Mouse (Mus musculus) CH12.LX (cell line): ENCODE results near the gene Rab21. TPM values are rescaled to one million over a fixed set of nuclear protein-coding genes. Genes with fewer than 3 reads are reported as not detected.

Experiments
- DNase-seq: peaks from one replicate; pipeline ENCODE4 v3.0.0-alpha.2; 2013; ENCODE audit errors: extremely low read depth
- H3K27ac ChIP-seq: 2 replicates; pipeline ENCODE4 v1.5.1; 2012; ENCODE audit warnings: low read depth, mild to moderate bottlenecking, control low read depth, moderate library complexity; ENCODE audit not compliant: insufficient read depth
- H3K27me3 ChIP-seq: replicated peaks from 2 replicates; pipeline ENCODE3; 2012; ENCODE audit warnings: inconsistent platforms
- H3K36me3 ChIP-seq, 2 experiments: replicated peaks in 1 of 2; 2 replicates each; pipeline versions ENCODE3 to v1.6.1; 2012; ENCODE audit warnings: inconsistent platforms in 1 of 2, low read length in 1 of 2, mild to moderate bottlenecking in 1 of 2, mixed read lengths in 1 of 2, moderate library complexity in 1 of 2; ENCODE audit not compliant: control insufficient read depth in 1 of 2, insufficient read depth in 1 of 2
- H3K4me1 ChIP-seq, 2 experiments: 2 replicates each; pipeline ENCODE4 v1.6.1; 2012; ENCODE audit warnings: inconsistent platforms in 1 of 2, moderate library complexity in 1 of 2; ENCODE audit not compliant: insufficient read depth in 2 of 2, control insufficient read depth in 1 of 2
- H3K4me2 ChIP-seq: 2 replicates; pipeline ENCODE4 v1.6.1; 2012; ENCODE audit warnings: low read depth, mild to moderate bottlenecking, control low read depth; ENCODE audit not compliant: poor library complexity, insufficient read depth, severe bottlenecking
- H3K4me3 ChIP-seq, 3 experiments: fragments of 150-350 bp in 1 of 3; sonication (generic) in 1 of 3; replicated peaks in 1 of 3; 2 replicates each; pipeline versions ENCODE3 to v1.5.1; 2011 to 2012; ENCODE audit warnings: low read depth in 2 of 3, low read length in 2 of 3, mild to moderate bottlenecking in 2 of 3, moderate library complexity in 2 of 3, control low read depth in 1 of 3, improper control_type of control experiment in 1 of 3, inconsistent platforms in 1 of 3, mixed read lengths in 1 of 3; ENCODE audit not compliant: poor library complexity in 1 of 3
- H3K79me2 ChIP-seq: replicated peaks from 2 replicates; pipeline ENCODE4 v1.6.1; 2012; ENCODE audit warnings: mild to moderate bottlenecking, moderate library complexity; ENCODE audit not compliant: control insufficient read depth, poor library complexity, insufficient read depth, severe bottlenecking; ENCODE audit errors: extremely low read depth
- H3K9ac ChIP-seq: 2 replicates; pipeline ENCODE4 v1.6.1; 2012; ENCODE audit warnings: low read depth, mild to moderate bottlenecking, control low read depth, moderate library complexity; ENCODE audit not compliant: insufficient read depth
- H3K9me3 ChIP-seq: replicated peaks from 2 replicates; pipeline ENCODE3; 2012; ENCODE audit warnings: low read length, inconsistent platforms, mixed read lengths
- BHLHE40 ChIP-seq: IDR thresholded peaks from 2 replicates; pipeline ENCODE4 v1.6.1; 2011; ENCODE audit warnings: mild to moderate bottlenecking, low read depth, low read length, improper control_type of control experiment
- CHD2 ChIP-seq: IDR thresholded peaks from 2 replicates; pipeline ENCODE4 v1.6.1; 2011; ENCODE audit warnings: low read length, improper control_type of control experiment
- CTCF ChIP-seq, 2 experiments: IDR thresholded peaks in 1 of 2; conservative IDR thresholded peaks in 1 of 2; 2 replicates each; pipeline ENCODE4 v1.5.1; 2011 to 2012; ENCODE audit warnings: low read depth in 2 of 2, low read length in 2 of 2, improper control_type of control experiment in 1 of 2, inconsistent platforms in 1 of 2, mild to moderate bottlenecking in 1 of 2, moderate library complexity in 1 of 2
- ELF1 ChIP-seq: IDR thresholded peaks from 2 replicates; pipeline ENCODE4 v1.6.1; 2014; ENCODE audit warnings: low read depth, mild to moderate bottlenecking, inconsistent platforms, low read length, improper control_type of control experiment
- EP300 ChIP-seq: IDR thresholded peaks from 2 replicates; pipeline ENCODE4 v1.6.1; 2011; ENCODE audit warnings: low read length, improper control_type of control experiment
- ETS1 ChIP-seq: conservative IDR thresholded peaks from 2 replicates; pipeline ENCODE4 v1.6.1; 2012; ENCODE audit warnings: low read depth, mild to moderate bottlenecking, inconsistent platforms, low read length, improper control_type of control experiment, moderate library complexity
- JUN ChIP-seq: IDR thresholded peaks from 2 replicates; pipeline ENCODE4 v1.6.1; 2011; ENCODE audit warnings: low read depth, mild to moderate bottlenecking, low read length, improper control_type of control experiment, moderate library complexity; ENCODE audit not compliant: insufficient read depth
- MAFK ChIP-seq: IDR thresholded peaks from 2 replicates; pipeline ENCODE4 v1.6.1; 2011; ENCODE audit warnings: low read length, improper control_type of control experiment; ENCODE audit not compliant: insufficient replicate concordance
- MAZ ChIP-seq: IDR thresholded peaks from 2 replicates; pipeline ENCODE4 v1.6.1; 2012; ENCODE audit warnings: low read depth, mild to moderate bottlenecking, inconsistent platforms, low read length, improper control_type of control experiment, moderate library complexity
- MEF2A ChIP-seq: IDR thresholded peaks from 2 replicates; pipeline ENCODE4 v1.6.1; 2014; ENCODE audit warnings: low read depth, mild to moderate bottlenecking, inconsistent platforms, low read length, improper control_type of control experiment, borderline replicate concordance
- NRF1 ChIP-seq: IDR thresholded peaks from 2 replicates; pipeline ENCODE4 v1.6.1; 2014; ENCODE audit warnings: low read depth, mild to moderate bottlenecking, inconsistent platforms, low read length, improper control_type of control experiment, moderate library complexity
- POLR2AphosphoS2 ChIP-seq: IDR thresholded peaks from 2 replicates; pipeline ENCODE4 v1.6.1; 2011; ENCODE audit warnings: low read depth, low read length, improper control_type of control experiment
- RAD21 ChIP-seq: IDR thresholded peaks from 2 replicates; pipeline ENCODE4 v1.6.1; 2011; ENCODE audit warnings: low read depth, mild to moderate bottlenecking, low read length, improper control_type of control experiment, moderate library complexity
- SIN3A ChIP-seq: IDR thresholded peaks from 2 replicates; pipeline ENCODE4 v1.6.1; 2012; ENCODE audit warnings: low read length, improper control_type of control experiment, inconsistent platforms
- SMC3 ChIP-seq: IDR thresholded peaks from 2 replicates; pipeline ENCODE4 v1.6.1; 2011; ENCODE audit warnings: low read depth, low read length, improper control_type of control experiment
- UBTF ChIP-seq: IDR thresholded peaks from 2 replicates; pipeline ENCODE4 v1.6.1; 2012; ENCODE audit warnings: low read depth, mild to moderate bottlenecking, inconsistent platforms, low read length, improper control_type of control experiment, moderate library complexity
- USF1 ChIP-seq: IDR thresholded peaks from 2 replicates; pipeline ENCODE4 v1.6.1; 2014; ENCODE audit warnings: low read depth, mild to moderate bottlenecking, inconsistent platforms, low read length, improper control_type of control experiment
- USF2 ChIP-seq: conservative IDR thresholded peaks from 2 replicates; pipeline ENCODE4 v1.6.1; 2011; ENCODE audit warnings: low read depth, low read length, improper control_type of control experiment
- ZC3H11A ChIP-seq: IDR thresholded peaks from 2 replicates; pipeline ENCODE4 v1.6.1; 2012; ENCODE audit warnings: low read depth, mild to moderate bottlenecking, inconsistent platforms, low read length, improper control_type of control experiment
- ZMIZ1 ChIP-seq: IDR thresholded peaks from 2 replicates; pipeline ENCODE4 v1.6.1; 2012; ENCODE audit warnings: low read depth, mild to moderate bottlenecking, inconsistent platforms, low read length, improper control_type of control experiment
- dilution Hi-C: fragments of 300-500 bp; cut with MboI; formaldehyde crosslinking; loops from 2 replicates; pipeline ENCODE4 v1.14.3; 2020; ENCODE audit warnings: low sequenced_read_pairs; ENCODE audit not compliant: extremely low pct_unique_long_range_greater_than_20kb, extremely low pct_ligation_motif_present
- in situ Hi-C: fragments of 300-500 bp; cut with MboI; formaldehyde crosslinking; loops from 3 replicates; pipeline ENCODE4 v1.14.3; 2019; ENCODE audit warnings: low sequenced_read_pairs, low pct_ligation_motif_present, low pct_unique_long_range_greater_than_20kb, mixed read lengths
- polyA plus RNA-seq: library from polyadenylated mRNA; unstranded; fragments of >175 nt; gene quantifications from 2 replicates; pipeline ENCODE4 v1.2.1, GENCODE M21; 2012; ENCODE audit warnings: low read depth; ENCODE audit not compliant: insufficient read length
- total RNA-seq, 2 experiments: library from RNA; depleted of rRNA; stranded (reverse); fragments of 300-350 nt in 1 of 2; fragments of >200 nt in 1 of 2; gene quantifications; 2 replicates each; pipeline ENCODE4 v1.2.3; 2012 to 2014

Gene Rab21
- total and polyA plus RNA-seq, 3 experiments: 55.6 to 58.4 (median 57.4) TPM

GRCm38 (mm10) chr10:115298683-115299082, 16.7 kb downstream of the Rab21 start:
- H3K4me2 ChIP-seq: no peak overlapping the region
- H3K79me2 ChIP-seq: peaks cover 41% of the 10 kb centered on the region
- H3K4me1 ChIP-seq: no peaks in the 10 kb centered on the region
- dilution Hi-C loops (no loop called here), in situ Hi-C loops (no loop called here)
- no peak overlapping the region for H3K4me3 ChIP-seq
- no peak overlapping the region for H3K27ac ChIP-seq
- no peak for DNase-seq
- peaks cover 67 to 94% of the 10 kb centered on the region in 2 experiments for H3K36me3 ChIP-seq
- H3K27me3 ChIP-seq: no peaks in the 10 kb centered on the region
- H3K9me3 ChIP-seq: no peaks in the 10 kb centered on the region
- TF ChIP-seq POLR2AphosphoS2 (no peak), CTCF (conservative IDR thresholded peaks at IDR 0.05 in 1 of 2, IDR thresholded peaks at IDR 0.05 in 1 of 2; ENCODE audit: low read depth in 2 of 2, low read length in 2 of 2) (no peak), SMC3 (no peak), ZC3H11A (no peak), MEF2A (no peak), UBTF (no peak), RAD21 (no peak), EP300 (no peak)
- TF ChIP-seq, all 38 proteins: peak for 0
- no peak overlapping the region for H3K9ac ChIP-seq

- H3K9ac ChIP-seq: no peak overlapping the region
- no peaks in the 10 kb centered on the region for H3K27me3 ChIP-seq
- H3K79me2 ChIP-seq: peaks cover 34% of the 10 kb centered on the region
- DNase-seq: no peak
- H3K4me3 ChIP-seq: no peak overlapping the region
- no peaks in the 10 kb centered on the region for H3K9me3 ChIP-seq
- H3K36me3 ChIP-seq: peaks cover 73 to 94% of the 10 kb centered on the region in 2 experiments
- TF ChIP-seq ZMIZ1: no peak
- no peak for TF ChIP-seq MAFK
- no peak for TF ChIP-seq ELF1
- TF ChIP-seq JUN: no peak
- no peak for TF ChIP-seq RAD21
- TF ChIP-seq USF2: no peak
- TF ChIP-seq CTCF (conservative IDR thresholded peaks at IDR 0.05 in 1 of 2, IDR thresholded peaks at IDR 0.05 in 1 of 2; ENCODE audit: low read depth in 2 of 2, low read length in 2 of 2): no peak
- TF ChIP-seq NRF1: no peak
- no peak for TF ChIP-seq ETS1
- no peak for TF ChIP-seq POLR2AphosphoS2
- TF ChIP-seq MAZ: no peak
- no peak for TF ChIP-seq CHD2
- no peak for TF ChIP-seq MEF2A
- no peak for TF ChIP-seq EP300
- no peak for TF ChIP-seq BHLHE40
- TF ChIP-seq SIN3A: no peak
- TF ChIP-seq SMC3: no peak
- no peak for TF ChIP-seq USF1
- no peak overlapping the region for H3K27ac ChIP-seq
- no peak overlapping the region for H3K4me2 ChIP-seq
- no peaks in the 10 kb centered on the region for H3K4me1 ChIP-seq
- in situ Hi-C loops (no loop called here), dilution Hi-C loops (no loop called here)
Measured at GRCm38 (mm10) chr10:115297582-115297981, 17.8 kb downstream of the Rab21 start.
